Mouse (Mus musculus): Measurements from ENCODE around the gene Elovl5.
"Not testable (repeated sequence)": the region's sequence is repeated elsewhere in the genome, so short reads cannot be mapped to it uniquely, and the experiment has no call there.

The Elovl5 gene

DNA sequence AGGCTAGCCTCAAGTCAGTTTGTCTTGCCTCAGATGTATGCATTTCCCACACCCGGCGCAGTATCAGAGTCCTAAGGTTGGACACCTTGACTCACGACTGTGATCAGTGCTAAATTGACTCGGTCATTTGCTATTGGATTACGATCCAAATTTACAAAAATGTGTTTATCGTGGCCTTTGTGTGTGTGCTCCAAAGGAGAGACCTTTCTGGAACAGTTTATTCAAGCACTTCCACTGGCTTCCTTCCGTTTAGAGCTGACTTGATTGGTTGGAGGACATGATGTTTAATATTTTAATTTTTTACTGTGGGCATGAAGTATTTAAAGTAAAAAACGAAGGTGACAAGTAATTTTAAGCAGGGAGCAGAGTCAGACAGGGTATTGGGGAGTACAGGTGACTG is 38.8 kb downstream of the Elovl5 start:
- DNase-seq, result no peak

DNA sequence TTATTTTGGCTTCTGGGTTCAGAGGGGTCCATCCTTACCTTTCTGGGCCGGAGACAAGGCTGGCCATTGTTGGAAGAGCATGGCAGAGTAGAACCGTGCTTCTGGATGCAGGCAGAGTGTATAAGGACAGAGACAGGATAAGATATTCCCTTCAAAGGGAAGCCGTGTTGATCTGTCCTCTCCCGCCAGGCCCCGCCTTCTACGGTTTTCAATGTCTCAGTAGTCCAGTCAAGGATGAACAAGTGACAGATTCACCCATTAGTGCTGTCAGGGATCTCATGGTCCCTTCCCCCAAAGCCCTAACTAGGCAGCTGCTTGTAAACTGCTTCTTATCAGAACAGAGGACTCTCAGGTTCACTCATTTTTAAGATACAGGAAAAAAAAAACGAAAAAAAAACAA is 41.2 kb downstream of the Elovl5 start:
- DNase-seq, result no peak

DNA sequence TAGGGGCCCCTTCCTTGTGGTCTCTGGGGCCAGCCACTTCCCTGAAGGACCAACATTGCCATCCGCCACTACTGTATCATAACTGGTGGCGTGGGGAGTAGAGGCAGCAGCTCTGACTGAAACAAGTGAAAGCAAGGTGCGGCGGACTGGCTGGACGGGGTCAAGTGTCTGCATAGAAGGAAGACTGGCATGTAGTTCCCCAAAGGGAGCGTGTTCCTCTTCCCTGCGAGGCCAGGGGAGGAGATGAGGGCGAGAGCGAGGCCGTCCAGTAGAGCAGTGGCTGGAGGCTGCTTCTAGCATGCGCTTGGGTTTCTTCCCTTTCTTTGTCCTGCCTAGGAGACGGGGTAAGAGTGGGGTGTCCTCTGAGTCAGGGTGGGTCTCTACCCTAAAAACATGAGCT is 42.6 kb downstream of the Elovl5 start:
- no peak for DNase-seq

DNA sequence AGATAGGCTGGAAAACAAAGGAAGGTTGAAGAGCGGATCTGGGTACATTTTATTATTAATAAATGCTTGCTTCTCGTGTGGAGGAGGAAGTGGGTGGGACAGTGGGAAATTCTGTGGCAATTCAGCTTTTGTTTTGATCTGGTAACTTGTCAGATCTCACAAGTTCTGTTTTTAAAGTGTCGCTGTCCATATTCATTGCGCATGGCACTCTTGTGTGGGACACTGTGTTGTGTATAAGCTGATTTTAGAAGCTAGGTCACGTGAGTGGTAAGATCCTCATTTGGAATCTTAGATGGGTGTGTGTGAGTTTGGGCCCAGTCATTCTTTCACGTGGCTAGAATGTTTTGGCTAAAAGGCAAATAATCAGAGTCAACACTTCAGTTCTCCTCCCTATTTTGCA is 44.2 kb downstream of the Elovl5 start:
- DNase-seq, result no peak

DNA sequence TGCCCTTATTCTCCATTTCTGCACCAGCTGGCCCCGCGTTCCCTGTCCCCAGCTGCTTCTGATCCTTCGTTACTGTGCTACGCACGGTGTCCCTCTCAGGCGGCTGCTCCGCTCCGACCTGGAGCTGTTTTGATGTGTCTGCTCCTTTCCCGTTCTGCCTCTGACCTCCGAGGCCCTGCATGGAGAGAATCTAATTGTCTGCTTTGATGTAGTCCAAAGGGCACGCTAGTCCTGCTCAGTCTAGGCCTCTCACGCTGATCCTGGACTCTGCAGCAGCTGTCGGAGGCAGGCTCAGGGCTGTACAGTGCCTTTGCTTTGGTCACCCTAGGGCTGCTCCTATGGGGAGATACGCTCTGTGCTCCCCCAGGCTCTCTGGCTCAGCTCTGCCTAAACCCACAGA is 46.9 kb downstream of the Elovl5 start:
- no peak for DNase-seq

DNA sequence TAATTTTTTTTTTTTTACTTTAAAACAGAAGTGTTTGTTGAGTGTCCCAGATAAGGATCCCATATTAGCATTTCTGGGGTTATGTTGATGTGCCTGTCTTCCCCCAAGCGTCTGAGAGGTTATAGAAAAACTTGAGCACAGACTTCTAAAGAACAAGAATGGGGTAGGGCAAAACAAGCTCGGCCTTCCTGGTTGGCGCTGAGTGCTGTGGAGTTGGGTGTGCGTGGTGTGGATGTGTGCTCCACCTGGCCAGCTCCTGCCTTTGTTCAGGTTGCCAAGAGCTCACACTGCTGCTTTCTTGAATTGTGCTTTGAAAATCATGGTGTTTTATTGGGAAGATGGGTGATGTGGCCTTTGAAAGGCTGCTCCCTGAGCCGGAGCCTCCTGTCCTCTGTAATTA is 48.1 kb downstream of the Elovl5 start:
- DNase-seq, result no peak

DNA sequence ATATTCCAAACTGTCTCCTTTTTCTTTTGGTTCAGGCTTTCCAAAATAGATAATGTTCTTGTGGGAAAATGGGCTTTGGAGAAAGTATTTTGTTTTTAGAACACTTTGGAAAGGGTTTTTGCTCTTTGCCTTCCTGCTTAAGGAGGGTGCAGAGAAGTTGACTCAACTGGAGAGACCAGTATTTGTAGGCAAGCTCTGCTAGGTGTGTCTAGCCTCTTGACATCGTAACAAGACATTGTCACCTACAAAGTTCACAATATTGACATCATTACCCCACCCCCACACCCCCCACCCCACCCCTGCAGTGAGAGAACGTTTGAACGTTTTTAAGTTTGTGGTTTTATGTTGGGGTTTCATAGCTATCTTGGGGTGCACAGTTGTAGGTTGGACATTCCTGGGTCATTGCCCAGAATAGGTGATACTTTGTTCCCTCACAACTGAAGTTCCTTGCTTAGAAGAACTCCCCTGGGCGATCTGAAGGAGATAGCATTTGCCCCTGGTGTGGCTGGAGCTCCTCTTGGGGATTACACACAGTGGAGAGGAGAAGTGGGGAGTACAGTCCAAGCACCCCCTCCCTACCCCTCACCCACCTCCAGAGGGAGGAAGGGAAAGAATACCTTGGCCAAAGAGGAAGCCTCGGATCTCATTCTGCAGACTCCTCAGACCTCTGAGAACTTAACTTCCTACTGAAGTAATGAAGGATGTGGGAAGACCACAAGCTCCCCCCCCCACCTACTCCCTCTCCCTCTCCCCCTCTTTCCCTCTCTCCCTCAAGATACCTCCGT is 48.8 kb downstream of the Elovl5 start:
- DNase-seq, result no peak

DNA sequence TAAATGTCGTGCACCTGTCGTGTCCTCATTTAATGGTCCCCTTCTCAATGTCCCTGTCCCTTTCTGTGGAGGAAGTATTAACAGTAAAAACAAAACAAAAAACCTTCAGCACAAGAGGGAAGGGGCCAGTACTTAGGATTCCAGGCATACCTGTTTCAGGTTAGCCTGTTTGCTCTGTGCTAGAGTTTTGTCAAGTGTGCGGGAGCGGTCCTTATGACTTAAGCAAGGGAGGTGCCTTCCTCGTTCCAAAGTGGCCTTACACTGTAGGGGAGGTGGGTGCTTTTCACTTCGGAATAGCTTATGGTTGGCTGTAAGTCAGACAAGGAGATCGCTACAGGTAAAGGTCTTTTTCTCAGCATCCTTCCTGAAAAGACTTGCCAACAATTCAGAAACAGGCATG is 49.7 kb downstream of the Elovl5 start:
- DNase-seq, result no peak

DNA sequence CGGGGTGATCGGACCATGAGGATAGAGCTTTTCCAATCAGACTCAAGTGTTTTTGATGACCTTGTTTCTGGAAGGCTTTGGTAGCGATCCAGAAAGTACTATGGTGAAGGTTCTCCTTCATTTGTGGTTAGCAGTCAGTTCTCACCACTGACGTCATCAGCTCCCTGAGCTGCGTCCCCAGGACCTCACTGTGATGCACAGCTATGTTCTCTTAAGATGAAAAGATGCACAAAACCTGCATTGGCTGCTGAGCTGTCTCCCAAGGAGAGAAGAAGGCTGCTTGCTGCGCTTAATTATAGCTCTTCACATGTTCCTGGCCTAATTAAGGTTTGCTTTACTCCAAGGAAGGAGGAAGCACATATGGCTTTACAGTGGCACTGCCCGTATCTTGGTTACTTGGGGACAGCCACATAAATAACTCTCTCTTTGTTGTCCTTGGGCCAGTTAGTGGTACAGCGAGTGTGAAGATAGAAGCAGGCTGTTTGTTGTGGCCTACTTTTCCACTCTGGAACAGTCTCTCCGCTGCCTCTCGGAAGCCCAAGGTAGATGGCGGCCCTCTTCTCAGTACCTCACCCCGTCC is 50.5 kb downstream of the Elovl5 start:
- peak; percentile 46 for DNase-seq

DNA sequence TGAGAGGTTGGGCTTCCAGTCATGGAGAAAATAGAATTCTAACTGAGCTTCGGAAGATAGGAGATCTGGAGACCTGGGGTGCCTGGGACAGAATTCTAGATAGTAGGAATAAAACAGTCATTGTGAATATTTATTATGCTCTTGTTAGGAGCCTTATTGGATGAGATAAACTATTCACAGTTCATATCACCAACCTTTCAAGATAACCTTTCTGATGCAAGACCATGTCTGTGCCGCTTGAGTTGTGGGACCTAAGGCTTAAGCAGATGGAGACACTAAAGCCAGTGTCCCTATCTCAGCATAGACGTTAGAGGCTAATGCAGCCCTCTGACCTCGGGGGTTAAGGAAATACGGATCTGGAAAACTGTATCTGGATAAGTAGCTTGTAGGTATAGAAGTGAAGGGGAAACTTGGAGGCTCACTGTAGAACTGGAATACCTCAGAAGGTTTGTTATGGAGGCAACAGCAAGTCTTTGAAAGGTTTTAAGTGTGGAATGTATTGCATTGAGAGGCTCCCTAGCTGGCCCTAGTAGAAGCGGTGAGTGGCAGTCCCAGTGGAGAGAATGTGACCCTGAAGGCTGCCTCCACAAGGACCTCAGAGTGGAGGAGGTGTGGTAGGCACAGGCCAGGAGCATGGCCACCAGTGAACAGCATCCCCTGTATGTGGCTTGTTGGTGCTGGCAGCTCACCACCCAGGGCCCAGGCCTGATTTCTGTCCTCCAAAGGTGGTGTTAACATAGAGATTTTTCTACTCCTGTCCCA is 52.2 kb downstream of the Elovl5 start:
- DNase-seq, result no peak

DNA sequence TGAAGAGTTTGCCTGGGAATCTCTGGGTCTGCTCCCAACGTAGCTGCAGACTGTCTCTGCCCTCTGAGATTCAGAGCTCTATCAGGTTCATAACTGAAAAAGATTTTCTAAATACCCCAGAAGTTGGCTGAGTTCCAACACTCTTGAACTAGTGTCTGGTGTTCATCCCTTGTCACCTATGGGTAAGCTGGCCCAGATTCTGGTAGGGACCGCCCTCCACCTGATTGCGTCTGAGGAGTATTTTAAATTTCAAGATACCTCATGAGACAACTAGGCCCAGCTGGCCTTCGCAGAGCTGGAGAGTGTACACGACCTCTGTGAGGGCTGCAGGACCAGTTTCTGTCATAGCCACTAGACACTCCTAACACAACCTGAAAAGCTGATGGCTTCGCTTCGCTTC is 61.8 kb downstream of the Elovl5 start:
- DNase-seq, result no peak

DNA sequence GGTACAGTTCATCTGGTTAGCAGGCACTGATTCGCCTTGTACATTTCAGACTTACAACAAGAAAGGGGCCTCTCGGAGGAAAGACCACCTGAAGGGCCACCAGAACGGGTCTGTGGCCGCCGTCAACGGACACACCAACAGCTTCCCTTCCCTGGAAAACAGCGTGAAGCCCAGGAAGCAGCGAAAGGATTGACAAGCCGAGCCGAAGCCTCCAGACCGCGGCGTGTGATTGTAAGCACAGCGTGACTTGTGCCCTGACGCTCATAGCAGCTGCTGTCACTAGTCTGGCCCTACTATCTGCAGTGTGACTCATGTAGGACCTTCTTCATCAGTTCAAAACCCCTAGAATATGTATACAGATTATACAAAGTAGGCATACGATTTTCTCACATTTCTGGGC is 65.5 kb downstream of the Elovl5 start:
- no peak for DNase-seq

DNA sequence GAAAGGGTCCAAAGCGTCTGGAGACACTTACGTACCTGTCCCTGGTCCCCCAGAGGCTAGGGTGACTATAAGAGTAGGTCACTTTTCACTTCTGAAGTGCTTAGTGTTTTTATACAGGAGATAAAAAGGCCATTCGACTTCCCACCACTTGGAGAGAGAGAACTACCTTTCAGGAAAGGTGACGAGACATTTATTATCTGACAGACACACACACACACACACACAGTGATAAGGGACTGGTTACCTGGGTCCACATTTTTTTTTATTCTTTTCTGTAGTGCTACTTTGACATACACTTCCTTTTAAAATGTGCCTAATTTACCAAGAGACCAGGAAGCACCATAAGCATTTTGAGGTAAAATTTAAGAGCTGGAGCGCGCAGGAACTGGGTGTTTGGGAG is 66.4 kb downstream of the Elovl5 start:
- no peak for DNase-seq

DNA sequence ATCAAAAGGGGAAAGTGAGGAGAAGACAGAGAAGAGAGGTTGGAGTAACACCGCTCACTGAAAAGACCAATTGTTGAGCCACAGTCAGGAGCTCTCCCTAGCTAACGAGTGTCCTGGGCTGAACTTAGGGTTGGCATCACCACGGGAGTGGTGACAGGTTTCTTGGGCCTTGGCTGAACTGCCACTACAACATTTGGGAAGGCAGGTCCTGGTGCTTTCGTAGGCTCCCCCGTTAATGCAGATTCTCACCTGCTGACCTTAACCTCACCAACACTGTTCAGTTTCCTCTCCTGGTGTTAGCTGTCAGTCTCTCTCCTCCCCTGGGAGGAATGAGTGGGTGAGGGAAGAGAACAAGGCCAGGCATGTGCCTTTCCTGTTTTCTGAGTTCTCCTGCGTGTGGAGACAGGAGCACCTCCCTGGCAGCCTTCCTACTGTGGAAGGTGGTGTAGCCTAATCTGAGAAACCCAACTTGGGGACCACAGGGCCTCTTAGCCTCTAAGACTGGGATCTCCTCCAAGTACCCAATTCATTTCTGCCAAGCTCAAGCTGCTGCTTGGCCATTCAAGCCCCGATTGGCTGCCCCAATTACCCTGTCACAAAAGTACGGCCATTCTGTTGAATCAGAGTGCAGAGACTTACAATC is 69.1 kb downstream of the Elovl5 start:
- no peak for DNase-seq

DNA sequence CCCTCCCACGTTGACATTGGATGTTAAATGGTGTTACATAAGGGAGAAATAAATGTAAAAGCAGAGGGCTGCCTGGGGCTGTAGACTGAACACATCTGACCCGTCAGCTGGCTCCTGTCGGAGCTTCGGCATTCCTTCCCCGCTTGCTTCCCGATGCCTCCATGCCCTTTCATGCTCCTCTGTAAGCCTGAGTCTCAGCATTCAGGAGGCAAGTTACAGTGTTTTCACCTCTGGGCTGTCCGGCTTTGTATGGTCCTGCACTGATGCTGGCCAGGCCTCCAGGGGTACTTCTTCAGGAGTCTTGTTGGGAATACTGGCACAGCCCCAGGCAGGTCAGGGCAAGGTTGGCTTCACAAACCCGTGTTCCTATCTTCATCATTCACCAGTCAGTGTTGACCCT is 72.5 kb downstream of the Elovl5 start:
- DNase-seq, result no peak

DNA sequence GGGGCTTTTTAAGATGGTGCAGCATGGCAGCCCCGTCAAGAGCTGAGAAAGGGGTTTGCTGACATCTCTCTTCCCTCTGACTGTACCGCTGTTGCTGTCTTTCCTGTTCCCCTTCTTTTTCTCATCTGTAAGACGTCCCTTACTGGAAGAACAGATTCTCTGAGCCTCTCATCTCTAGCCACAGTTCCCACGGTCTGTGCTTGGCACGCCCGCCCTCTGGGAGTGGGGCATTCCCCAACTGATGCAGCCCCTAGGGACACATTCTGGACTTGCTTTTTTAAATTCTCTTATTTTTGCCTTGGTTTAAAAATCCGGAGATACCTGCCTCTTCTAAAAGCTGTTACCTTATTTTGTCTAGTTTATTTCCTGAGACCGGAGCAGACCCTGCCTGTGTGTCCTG is 73.1 kb downstream of the Elovl5 start:
- DNase-seq, result no peak

DNA sequence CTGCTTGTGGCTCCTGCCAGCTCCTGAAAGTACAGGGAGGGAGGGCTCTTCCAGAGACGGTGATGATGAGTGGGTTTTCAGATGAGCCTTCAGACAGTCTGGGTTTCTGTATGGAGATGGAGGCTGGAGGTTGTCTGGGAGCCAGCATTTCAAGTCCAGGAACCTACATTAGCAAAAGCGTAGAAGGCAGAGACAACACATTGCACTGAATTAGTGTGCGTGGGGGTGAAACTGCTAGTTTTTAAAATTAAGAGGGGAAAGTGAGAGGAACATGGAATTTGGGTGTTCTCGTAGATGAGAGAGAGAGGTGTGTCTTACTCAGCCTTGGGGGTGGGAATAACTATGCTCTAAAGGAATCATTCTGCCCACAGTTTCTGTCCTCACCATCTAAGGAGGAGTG is 74.5 kb downstream of the Elovl5 start:
- DNase-seq, result no peak

DNA sequence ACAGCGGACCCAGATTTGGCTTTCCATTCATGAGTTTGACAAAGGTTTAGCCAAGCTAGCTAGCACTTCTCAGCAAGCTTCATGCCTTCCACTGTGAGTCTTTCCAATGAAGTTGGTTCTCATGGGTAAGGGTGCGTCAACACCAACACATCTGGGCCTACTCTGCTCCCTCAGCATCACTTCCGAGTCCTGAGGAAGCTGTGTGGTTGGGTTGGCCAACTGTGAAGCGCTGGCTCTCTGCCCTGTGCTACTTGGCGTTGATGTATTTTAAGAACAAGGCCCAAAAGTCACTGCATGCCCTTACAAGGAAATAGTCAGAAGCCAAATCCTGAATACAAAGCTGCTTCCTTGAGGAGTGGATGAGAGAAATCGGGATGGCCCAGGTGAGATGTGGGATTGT is 75.1 kb downstream of the Elovl5 start:
- no peak for DNase-seq

DNA sequence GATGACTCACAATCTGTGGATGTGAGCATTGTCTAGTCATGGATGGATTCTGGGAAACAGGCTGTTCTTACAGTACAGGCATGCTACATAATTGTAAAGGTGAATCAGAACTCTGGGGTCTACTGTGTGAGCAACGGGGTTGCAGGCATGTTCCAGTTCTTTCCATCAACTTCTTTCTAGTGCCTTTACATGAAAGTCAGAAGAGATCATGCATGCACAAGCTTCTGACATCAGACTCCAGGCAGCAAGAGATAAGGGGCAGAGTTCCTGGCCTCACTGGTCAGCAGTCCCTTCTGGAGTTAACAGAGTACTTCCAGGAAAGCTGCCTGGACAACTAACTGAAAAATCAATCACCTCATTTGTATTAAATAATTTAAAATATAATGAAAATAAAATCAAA is 75.9 kb downstream of the Elovl5 start:
- DNase-seq, result no peak

DNA sequence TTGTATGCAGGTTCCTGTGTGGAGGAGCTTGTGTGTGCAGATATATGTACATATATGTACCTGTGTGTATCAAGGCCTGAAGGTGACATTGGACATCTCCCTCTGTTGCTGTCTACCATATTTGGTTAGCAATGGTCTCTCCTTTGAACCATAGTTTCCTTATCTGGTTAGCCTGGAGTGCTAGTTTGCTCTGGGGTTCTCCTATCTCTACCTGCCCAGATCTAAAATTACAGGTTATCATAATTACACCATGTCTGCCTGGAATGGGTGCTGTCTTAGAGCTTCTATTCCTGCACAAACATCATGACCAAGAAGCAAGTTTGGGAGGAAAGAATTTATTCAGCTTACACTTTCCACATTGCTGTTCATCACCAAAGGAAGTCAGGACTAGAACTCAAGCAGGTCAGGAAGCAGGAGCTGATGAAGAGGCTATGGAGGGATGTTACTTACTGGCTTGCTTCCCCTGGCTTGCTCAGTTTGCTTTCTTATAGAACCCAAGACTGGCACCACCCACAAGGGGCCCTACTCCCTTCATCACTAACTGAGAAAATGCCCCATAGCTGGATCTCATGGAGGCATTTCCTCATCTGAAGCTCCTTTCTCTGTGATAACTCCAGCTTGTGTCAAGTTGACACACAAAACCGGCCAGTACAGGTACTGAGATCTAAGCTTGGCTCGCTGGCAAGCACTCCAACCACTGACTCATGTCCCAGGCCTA is 76.5 kb downstream of the Elovl5 start:
- not testable (repeated sequence) for DNase-seq

DNA sequence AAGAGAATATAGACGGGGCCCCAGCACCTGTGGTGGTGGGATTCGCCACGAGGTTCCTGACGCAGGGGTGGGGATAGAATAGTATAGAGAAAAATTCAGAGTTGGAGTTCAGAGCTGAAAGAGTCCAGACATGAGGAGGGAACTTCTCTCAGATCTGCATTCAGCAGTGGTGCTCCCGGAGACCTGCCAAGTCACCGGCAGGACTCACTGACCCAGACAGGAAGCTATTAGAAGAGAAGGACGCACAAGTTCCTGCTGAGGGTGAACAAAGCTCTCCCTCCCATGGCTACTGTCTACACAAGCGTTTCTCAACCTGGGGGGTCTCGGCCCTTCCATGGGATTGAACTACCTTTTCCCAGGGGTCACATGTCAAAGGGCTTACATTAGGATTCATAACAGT is 78.1 kb downstream of the Elovl5 start:
- no peak for DNase-seq

DNA sequence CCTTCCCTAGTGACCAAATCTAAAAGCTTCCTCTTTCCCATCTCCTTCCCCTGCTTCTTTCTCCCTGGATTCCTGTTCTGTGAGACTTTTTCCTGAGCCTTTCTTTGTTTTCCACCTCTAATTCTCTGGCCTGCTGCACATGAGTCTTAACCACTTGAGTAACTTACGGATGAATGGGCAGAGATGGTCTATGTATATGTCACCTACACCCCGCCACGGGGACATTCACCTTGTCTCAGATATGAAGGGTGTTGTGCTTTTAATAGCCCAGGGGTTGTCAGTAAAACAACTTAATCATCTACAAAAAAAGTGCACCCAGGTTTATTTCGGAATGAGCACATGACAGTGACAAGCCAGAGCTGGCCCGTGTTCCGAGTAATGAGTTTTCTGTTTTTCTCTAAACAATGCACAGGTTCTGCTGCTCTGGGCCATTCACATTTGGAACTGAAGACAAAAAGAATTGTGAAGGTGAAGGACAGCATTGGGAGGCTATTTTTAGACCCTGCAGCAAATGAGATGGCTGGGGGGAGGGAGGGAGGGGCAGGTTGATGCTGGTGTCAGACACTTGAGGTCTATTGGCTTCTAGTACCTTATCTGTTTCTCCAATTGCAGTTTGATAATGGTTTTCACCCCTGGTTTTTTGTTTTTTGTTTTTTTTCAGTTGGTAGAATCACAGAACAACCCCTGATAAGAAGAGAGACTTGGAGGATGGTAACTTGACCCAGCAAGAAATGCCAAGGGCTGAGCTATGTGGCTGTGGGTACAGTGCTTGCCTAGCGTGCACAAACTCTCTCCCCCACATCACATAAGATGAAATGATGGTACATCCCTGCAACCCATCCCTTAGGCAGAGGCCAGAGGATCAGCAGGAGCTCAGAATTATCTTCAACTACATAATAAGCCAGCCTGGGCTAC is 83.7 kb downstream of the Elovl5 start:
- no peak for DNase-seq
